Mouse (Mus musculus): ENCODE measurements around the gene Gja4. TPM values are rescaled to one million over a fixed set of nuclear protein-coding genes. Genes with fewer than 3 reads are reported as not detected.
A peak's percentile ranks its signal among the peaks of the same experiment; 100 is the strongest.

Gja4 gene
- 17.8 and 19.2 TPM in 2 replicates for polyA plus RNA-seq (2012; rRNA removed)

GRCm38 (mm10) chr4:127313861-127314260 is at the start of gene Gja4:
Gja4 (minus strand) TSS chr4:127314039.
- TF ChIP-seq CTCF (conservative IDR thresholded peaks at IDR 0.05; ENCODE audit: insufficient read depth, insufficient read length, low read depth, low read length) (peak; percentile 39), POLR2A (IDR thresholded peaks at IDR 0.05; ENCODE audit: low read depth, low read length) (no peak)
- peak; percentile 87 for DNase-seq

GRCm38 (mm10) chr4:127363331-127363730 is 49.5 kb upstream of the Gja4 start:
- Histone ChIP-seq H3K27ac (ENCODE audit: insufficient read depth, low read depth, low read length) (no peak overlapping the region), H3K36me3 (ENCODE audit: control insufficient read depth, insufficient read depth, low read length) (no peaks in the 10 kb centered on the region), H3K4me3 (ENCODE audit: insufficient read depth, low read depth, low read length) (no peak overlapping the region), H3K4me1 (ENCODE audit: control insufficient read depth, insufficient read depth, low read length) (no peaks in the 10 kb centered on the region), H3K27me3 (replicated peaks; ENCODE audit: control insufficient read depth, insufficient read depth, low read length) (no peaks in the 10 kb centered on the region)
- TF ChIP-seq CTCF (conservative IDR thresholded peaks at IDR 0.05; ENCODE audit: insufficient read depth, insufficient read length, low read depth, low read length) (no peak; the same call in 1 of the 2 replicates), POLR2A (IDR thresholded peaks at IDR 0.05; ENCODE audit: low read depth, low read length) (no peak)
- DNase-seq = no peak
- 61% methylated on average over 4 of the region's 4 CpGs for WGBS

More at GRCm38 (mm10) chr4:127313861-127314260, at the start of gene Gja4:
- Histone ChIP-seq H3K36me3 (ENCODE audit: control insufficient read depth, insufficient read depth, low read length) (no peaks in the 10 kb centered on the region), H3K27me3 (replicated peaks; ENCODE audit: control insufficient read depth, insufficient read depth, low read length) (no peaks in the 10 kb centered on the region), H3K4me1 (ENCODE audit: control insufficient read depth, insufficient read depth, low read length) (no peaks in the 10 kb centered on the region), H3K4me3 (ENCODE audit: insufficient read depth, low read depth, low read length) (peak within 1 kb of the TSS; percentile 60), H3K27ac (ENCODE audit: insufficient read depth, low read depth, low read length) (0 out of 2 replicates have a peak within 1 kb of the TSS, but pooled peaks have one; percentile 22)
- under 1% methylated on average over 25 of the region's 25 CpGs for WGBS

- no peak overlapping the region for H3K4me3 ChIP-seq (ENCODE audit: insufficient read depth, low read depth, low read length)
- no peak overlapping the region for H3K27ac ChIP-seq (ENCODE audit: insufficient read depth, low read depth, low read length)
- no peaks in the 10 kb centered on the region for H3K36me3 ChIP-seq (ENCODE audit: control insufficient read depth, insufficient read depth, low read length)
- DNase-seq = no peak
- TF ChIP-seq CTCF (conservative IDR thresholded peaks at IDR 0.05; ENCODE audit: insufficient read depth, insufficient read length, low read depth, low read length) (no peak), POLR2A (IDR thresholded peaks at IDR 0.05; ENCODE audit: low read depth, low read length) (no peak)
- H3K4me1 ChIP-seq (ENCODE audit: control insufficient read depth, insufficient read depth, low read length) = no peaks in the 10 kb centered on the region
- no peaks in the 10 kb centered on the region for H3K27me3 ChIP-seq (replicated peaks; ENCODE audit: control insufficient read depth, insufficient read depth, low read length)
- 79% methylated on average over 3 of the region's 3 CpGs for WGBS
These were observed 48.7 kb upstream of the Gja4 start for GRCm38 (mm10) chr4:127362520-127362919.

- H3K27me3 ChIP-seq (replicated peaks; ENCODE audit: control insufficient read depth, insufficient read depth, low read length) = no peaks in the 10 kb centered on the region
- no peaks in the 10 kb centered on the region for H3K36me3 ChIP-seq (ENCODE audit: control insufficient read depth, insufficient read depth, low read length)
- no peak within 1 kb of the TSS for H3K4me3 ChIP-seq (ENCODE audit: insufficient read depth, low read depth, low read length)
- no peaks in the 10 kb centered on the region for H3K4me1 ChIP-seq (ENCODE audit: control insufficient read depth, insufficient read depth, low read length)
- WGBS = 26% methylated on average over 5 of the region's 5 CpGs
- no peak within 1 kb of the TSS for H3K27ac ChIP-seq (ENCODE audit: insufficient read depth, low read depth, low read length)
- no peak for DNase-seq
- TF ChIP-seq CTCF (conservative IDR thresholded peaks at IDR 0.05; ENCODE audit: insufficient read depth, insufficient read length, low read depth, low read length) (no peak), POLR2A (IDR thresholded peaks at IDR 0.05; ENCODE audit: low read depth, low read length) (no peak)
These were observed 44.2 kb upstream of the Gja4 start, which contains the start of gene Gjb5 for GRCm38 (mm10) chr4:127358018-127358417. Gjb5 (minus strand) TSS chr4:127358181.

GRCm38 (mm10) chr4:127354506-127355485 is 41.0 kb upstream of the Gja4 start:
- no peak for TF ChIP-seq CTCF (conservative IDR thresholded peaks at IDR 0.05; ENCODE audit: insufficient read depth, insufficient read length, low read depth, low read length)
- no peak overlapping the region for H3K4me3 ChIP-seq (ENCODE audit: insufficient read depth, low read depth, low read length)
- no peaks in the 10 kb centered on the region for H3K27me3 ChIP-seq (replicated peaks; ENCODE audit: control insufficient read depth, insufficient read depth, low read length)
- no peaks in the 10 kb centered on the region for H3K4me1 ChIP-seq (ENCODE audit: control insufficient read depth, insufficient read depth, low read length)
- no peaks in the 10 kb centered on the region for H3K36me3 ChIP-seq (ENCODE audit: control insufficient read depth, insufficient read depth, low read length)
- no peak overlapping the region for H3K27ac ChIP-seq (ENCODE audit: insufficient read depth, low read depth, low read length)
- peak; percentile 22 for DNase-seq
- 37% methylated on average over 15 of the region's 15 CpGs for WGBS

GRCm38 (mm10) chr4:127353951-127354438 is 40.2 kb upstream of the Gja4 start, which contains the start of gene Gjb4:
Gjb4 (minus strand) TSS chr4:127354081.
- WGBS = 53% methylated on average over 8 of the region's 8 CpGs
- no peaks in the 10 kb centered on the region for H3K27me3 ChIP-seq (replicated peaks; ENCODE audit: control insufficient read depth, insufficient read depth, low read length)
- H3K36me3 ChIP-seq (ENCODE audit: control insufficient read depth, insufficient read depth, low read length) = no peaks in the 10 kb centered on the region
- H3K4me3 ChIP-seq (ENCODE audit: insufficient read depth, low read depth, low read length) = no peak within 1 kb of the TSS
- no peak within 1 kb of the TSS for H3K27ac ChIP-seq (ENCODE audit: insufficient read depth, low read depth, low read length)
- no peak for DNase-seq
- TF ChIP-seq POLR2A (IDR thresholded peaks at IDR 0.05; ENCODE audit: low read depth, low read length) = no peak
- no peak for TF ChIP-seq CTCF (conservative IDR thresholded peaks at IDR 0.05; ENCODE audit: insufficient read depth, insufficient read length, low read depth, low read length)
- H3K4me1 ChIP-seq (ENCODE audit: control insufficient read depth, insufficient read depth, low read length) = no peaks in the 10 kb centered on the region

- Histone ChIP-seq H3K27ac (ENCODE audit: insufficient read depth, low read depth, low read length) (no peak overlapping the region), H3K4me1 (ENCODE audit: control insufficient read depth, insufficient read depth, low read length) (no peaks in the 10 kb centered on the region), H3K36me3 (ENCODE audit: control insufficient read depth, insufficient read depth, low read length) (no peaks in the 10 kb centered on the region), H3K4me3 (ENCODE audit: insufficient read depth, low read depth, low read length) (no peak overlapping the region), H3K27me3 (replicated peaks; ENCODE audit: control insufficient read depth, insufficient read depth, low read length) (no peaks in the 10 kb centered on the region)
- 53% methylated on average over 1 of the region's 1 CpGs for WGBS
- TF ChIP-seq POLR2A (IDR thresholded peaks at IDR 0.05; ENCODE audit: low read depth, low read length) (no peak), CTCF (conservative IDR thresholded peaks at IDR 0.05; ENCODE audit: insufficient read depth, insufficient read length, low read depth, low read length) (no peak)
- no peak for DNase-seq
These were observed 38.8 kb upstream of the Gja4 start for GRCm38 (mm10) chr4:127352594-127352993.
